Mouse (Mus musculus) lung, postnatal 10 days (tissue): Measurements from ENCODE around the gene Cdkn1a.
A peak's percentile ranks its signal among the peaks of the same experiment; 100 is the strongest.
"Not testable (repeated sequence)": the region's sequence is repeated elsewhere in the genome, so short reads cannot be mapped to it uniquely, and the experiment has no call there.

ENCODE experiments used
- DNase-seq: peaks from one replicate; pipeline ENCODE4 v3.0.0; 2021

Gene Cdkn1a

GRCm38 (mm10) chr17:29059581-29059980 lies 31.2 kb upstream of the Cdkn1a start:
- no peak for DNase-seq

GRCm38 (mm10) chr17:29060946-29061345 lies 29.8 kb upstream of the Cdkn1a start:
- DNase-seq: no peak

GRCm38 (mm10) chr17:29062119-29063035 lies 28.4 kb upstream of the Cdkn1a start:
- no peak for DNase-seq

- DNase-seq: no peak
Observed at GRCm38 (mm10) chr17:29063121-29063987, 27.4 kb upstream of the Cdkn1a start.

- no peak for DNase-seq
Observed at GRCm38 (mm10) chr17:29063988-29064285, 26.8 kb upstream of the Cdkn1a start.

GRCm38 (mm10) chr17:29065245-29065940 lies 25.4 kb upstream of the Cdkn1a start:
- DNase-seq: no peak

GRCm38 (mm10) chr17:29065971-29066370 lies 24.8 kb upstream of the Cdkn1a start:
- DNase-seq: no peak

- DNase-seq: not testable (repeated sequence)
Observed at GRCm38 (mm10) chr17:29067416-29067815, 23.4 kb upstream of the Cdkn1a start.

GRCm38 (mm10) chr17:29067847-29068246 lies 22.9 kb upstream of the Cdkn1a start:
- no peak for DNase-seq

- DNase-seq: no peak
Observed at GRCm38 (mm10) chr17:29069063-29069462, 21.7 kb upstream of the Cdkn1a start.

- DNase-seq: no peak
Observed at GRCm38 (mm10) chr17:29071820-29072219, 19.0 kb upstream of the Cdkn1a start.

GRCm38 (mm10) chr17:29072701-29073307 lies 18.0 kb upstream of the Cdkn1a start:
- DNase-seq: no peak

- no peak for DNase-seq
Observed at GRCm38 (mm10) chr17:29073313-29073712, 17.5 kb upstream of the Cdkn1a start.

GRCm38 (mm10) chr17:29074085-29074484 lies 16.7 kb upstream of the Cdkn1a start:
- no peak for DNase-seq

- DNase-seq: no peak
Observed at GRCm38 (mm10) chr17:29076235-29076634, 14.5 kb upstream of the Cdkn1a start.

- peak; percentile 82 for DNase-seq
Observed at GRCm38 (mm10) chr17:29077786-29078509, 12.8 kb upstream of the Cdkn1a start.

GRCm38 (mm10) chr17:29078519-29079383 lies 12.0 kb upstream of the Cdkn1a start:
- peak; percentile 75 for DNase-seq

- no peak for DNase-seq
Observed at GRCm38 (mm10) chr17:29080758-29081617, 9.8 kb upstream of the Cdkn1a start.

- DNase-seq: no peak
Observed at GRCm38 (mm10) chr17:29081618-29082381, 9.0 kb upstream of the Cdkn1a start.
